8 mouse cellular contexts compared by ENCODE assay signal in genomic region chr10:81648803-81649775, GRCm38 (mm10). TPM values are rescaled to one million over a fixed set of nuclear protein-coding genes. Genes with fewer than 3 reads are reported as not detected.
DNase-seq lines count a peak whose midpoint lies in the region; ATAC-seq and TF ChIP-seq lines count a peak whose summit lies in the region.
"Not testable (repeated sequence)": the region's sequence is repeated elsewhere in the genome, so short reads cannot be mapped to it uniquely, and the experiment has no call there.

TSS of gene Gm10778 (plus strand) at chr10:81649059.

- not testable (repeated sequence) for TF ChIP-seq EP300 in liver, postnatal 0 days (IDR thresholded peaks at IDR 0.05; ENCODE audit: low read depth)

- peak within 1 kb of the TSS; percentile 70 for H3K9ac ChIP-seq in forebrain, embryonic 15.5 days (replicated peaks)
- H3K9ac ChIP-seq in liver, postnatal 0 days (replicated peaks) = peak within 1 kb of the TSS; percentile 83
- peak within 1 kb of the TSS; percentile 75 for H3K9ac ChIP-seq in neural tube, embryonic 13.5 days

- ATAC-seq in G1E (ENCODE audit: extremely low read depth, insufficient number of reproducible peaks, low FRiP score, poor library complexity, severe bottlenecking) = peak; percentile 99
- ATAC-seq in forebrain, embryonic 15.5 days (replicated peaks) = peak; percentile 97
- peak; percentile 95 for ATAC-seq in liver, postnatal 0 days
- ATAC-seq in neural tube, embryonic 13.5 days (ENCODE audit: low read depth) = peak; percentile 95

- TF ChIP-seq CTCF in G1E (IDR thresholded peaks at IDR 0.05; ENCODE audit: low read depth, low read length); liver, postnatal 0 days (IDR thresholded peaks at IDR 0.05; ENCODE audit: low read depth): not testable (repeated sequence)

- H3K4me3 ChIP-seq in G1E (ENCODE audit: low read depth, low read length) = peak within 1 kb of the TSS; percentile 73
- peak within 1 kb of the TSS; percentile 53 for H3K4me3 ChIP-seq in forebrain, embryonic 15.5 days
- peak within 1 kb of the TSS; percentile 65 for H3K4me3 ChIP-seq in liver, postnatal 0 days (ENCODE audit: low read depth, low read length)
- peak within 1 kb of the TSS; percentile 50 for H3K4me3 ChIP-seq in neural tube, embryonic 13.5 days

- peaks cover 56% of the 10 kb centered on the region for H3K36me3 ChIP-seq in G1E (replicated peaks)
- peaks cover 15% of the 10 kb centered on the region for H3K36me3 ChIP-seq in forebrain, embryonic 15.5 days
- H3K36me3 ChIP-seq in liver, postnatal 0 days (replicated peaks; ENCODE audit: insufficient read depth, low read length) = not testable (repeated sequence)
- H3K36me3 ChIP-seq in neural tube, embryonic 13.5 days = peaks cover 39% of the 10 kb centered on the region

- peaks cover 36% of the 10 kb centered on the region for H3K4me1 ChIP-seq in G1E (ENCODE audit: insufficient read depth, low read depth, low read length)
- H3K4me1 ChIP-seq in forebrain, embryonic 15.5 days; liver, postnatal 0 days (ENCODE audit: insufficient read depth): not testable (repeated sequence)
- H3K4me1 ChIP-seq in neural tube, embryonic 13.5 days (replicated peaks) = peaks cover 12% of the 10 kb centered on the region

- H3K27me3 ChIP-seq in G1E (ENCODE audit: insufficient read depth, low read length); forebrain, embryonic 15.5 days; liver, postnatal 0 days (ENCODE audit: insufficient read depth, low read length); neural tube, embryonic 13.5 days: not testable (repeated sequence)

- peak; percentile 89 for DNase-seq in G1E (ENCODE audit: low spot score)
- DNase-seq in cerebellum, adult 11-12 months = peak; percentile 87
- DNase-seq in heart, postnatal 25 days (ENCODE audit: low spot score) = peak; percentile 71
- peak; percentile 91 for DNase-seq in layer of hippocampus, adult 11-12 months (ENCODE audit: low spot score)
- DNase-seq in liver, postnatal 0 days = peak; percentile 91
- peak; percentile 87 for DNase-seq in telencephalon, adult 2 months (ENCODE audit: low read depth, low spot score)

- whole genome bisulfite sequencing in forebrain, embryonic 15.5 days = 3% methylated on average over 32 of the region's 52 CpGs
- WGBS in liver, postnatal 0 days (ENCODE audit: insufficient replicate concordance) = 3% methylated on average over 24 of the region's 52 CpGs
- whole genome bisulfite sequencing in neural tube, embryonic 13.5 days = 3% methylated on average over 37 of the region's 52 CpGs

- peak within 1 kb of the TSS; percentile 86 for H3K27ac ChIP-seq in forebrain, embryonic 15.5 days (replicated peaks)
- peak within 1 kb of the TSS; percentile 88 for H3K27ac ChIP-seq in liver, postnatal 0 days (ENCODE audit: low read depth)
- peak within 1 kb of the TSS; percentile 86 for H3K27ac ChIP-seq in neural tube, embryonic 13.5 days (replicated peaks)

- peak within 1 kb of the TSS; percentile 55 for H3K4me2 ChIP-seq in forebrain, embryonic 15.5 days (replicated peaks)
- peak within 1 kb of the TSS; percentile 63 for H3K4me2 ChIP-seq in liver, postnatal 0 days (ENCODE audit: low read depth, low read length)
- H3K4me2 ChIP-seq in neural tube, embryonic 13.5 days = peak within 1 kb of the TSS; percentile 64

- not testable (repeated sequence) for H3K9me3 ChIP-seq in G1E (replicated peaks); forebrain, embryonic 15.5 days; liver, postnatal 0 days (ENCODE audit: low read length)
- H3K9me3 ChIP-seq in neural tube, embryonic 13.5 days = peaks cover 26% of the 10 kb centered on the region

- intact Hi-C loops in heart, postnatal 25 days (cut with DNase I) = loop anchor here (10.0 kb wide), 2 partner anchors 396 to 706 kb away; partner anchors contain the start of genes Gm4924 and Zfp873

RNA-seq across cellular contexts. Expression of gene Gm10778, which starts in this region (rescaled TPM):
- total RNA-seq in G1E (2014; fragmentation: Nextera tagmentation) = 11.1 and 11.8 TPM in 2 replicates
- 6.0 and 7.9 TPM in 2 replicates for total RNA-seq in G1E (2017)
- polyA plus RNA-seq in G1E (2012) = 0.10 and 0.34 TPM in 2 replicates
- 6.3 and 6.9 TPM in 2 replicates for polyA plus RNA-seq in forebrain, embryonic 15.5 days (2015; fragmentation: Nextera tagmentation; extraction: Ambion mirVana)
- 1 to 10 TPM; 1.7 to 3.0 TPM for total RNA-seq in heart, postnatal 25 days (2021)
- 1.1 and 1.2 TPM in 2 replicates for polyA plus RNA-seq in liver, postnatal 0 days (2015; fragmentation: Nextera tagmentation; extraction: Ambion mirVana)
- polyA plus RNA-seq in neural tube, embryonic 13.5 days (2015; fragmentation: Nextera tagmentation; extraction: Ambion mirVana) = 6.6 and 9.2 TPM in 2 replicates

Comparison
In these comparisons a context has a peak if more than half of its experiments do, and no peak if none do; other contexts are left out.
1. Peak in every context shown above with its lines: DNase-seq, ATAC-seq, H3K4me3 ChIP-seq and H3K27ac ChIP-seq.